Mouse (Mus musculus) liver, embryonic 18 days (tissue): Measurements from ENCODE around the gene Deup1. TPM values are rescaled to one million over a fixed set of nuclear protein-coding genes. Genes with fewer than 3 reads are reported as not detected.

Experiments used
- polyA plus RNA-seq: library from polyadenylated mRNA; depleted of rRNA; stranded (reverse); fragments of >200 nt; gene quantifications from 2 replicates; pipeline ENCODE4 v1.2.3, GENCODE M21; 2012; rRNA removed

The Deup1 gene
- 0.02 and 0.08 TPM in 2 replicates for polyA plus RNA-seq

DNA sequence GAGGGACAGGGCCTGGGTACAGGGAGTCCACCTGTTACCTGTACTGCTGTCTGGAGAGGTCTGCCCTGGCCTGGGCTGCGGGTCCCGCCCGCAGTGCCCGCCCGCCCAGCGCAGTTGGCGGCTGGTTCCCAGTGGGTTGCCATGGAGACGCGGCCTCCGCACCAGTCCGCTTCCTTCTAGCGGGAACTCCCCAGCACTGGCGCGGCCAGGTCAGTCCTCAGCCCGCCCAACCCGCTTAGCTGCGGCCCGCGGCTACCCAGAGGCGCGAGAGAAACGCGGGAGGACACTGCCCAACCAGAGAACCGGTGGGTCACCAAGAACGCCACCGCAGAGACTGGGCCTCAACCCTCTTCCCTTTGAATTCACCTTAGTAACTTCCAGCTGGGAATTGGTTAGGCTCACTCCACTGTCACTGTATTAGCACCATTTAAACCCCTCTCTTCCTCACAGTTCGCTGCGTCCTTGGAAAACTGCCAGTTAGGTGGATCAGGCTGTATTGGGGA is at the start of gene Deup1:
Gene Deup1, minus strand, starts transcription at position 149 of the 503 bp plus-strand sequence.

Other genes starting within 250 kb of the Deup1 start
- 4.4 and 4.6 TPM in 2 replicates for gene Smco4, start 134.5 kb downstream of the Deup1 start, polyA plus RNA-seq
- 2.0 and 2.4 TPM in 2 replicates for gene Slc36a4, start 81.8 kb upstream of the Deup1 start, polyA plus RNA-seq
- gene Mtnr1b, start 246.6 kb upstream of the Deup1 start, polyA plus RNA-seq, result not detected in 2 replicates